Mouse (Mus musculus): ENCODE measurements around the gene Ldlrad3. TPM values are rescaled to one million over a fixed set of nuclear protein-coding genes. Genes with fewer than 3 reads are reported as not detected.
A peak's percentile ranks its signal among the peaks of the same experiment; 100 is the strongest.

Gene Ldlrad3
- polyA plus RNA-seq, 1 experiment from 2014 or later: 64.1 TPM

GRCm38 (mm10) chr2:102049866-102050550, 136.2 kb downstream of the Ldlrad3 start:
- no peak overlapping the region for H3K4me3 ChIP-seq
- H3K27ac ChIP-seq: no peak overlapping the region
- no peaks in the 10 kb centered on the region for H3K9me3 ChIP-seq (replicated peaks)
- no peak for DNase-seq (ENCODE audit: low spot score)
- H3K36me3 ChIP-seq: peaks cover 40% of the 10 kb centered on the region
- peaks cover 17% of the 10 kb centered on the region; the same call in 1 of the 2 replicates for H3K4me1 ChIP-seq
- H3K27me3 ChIP-seq (ENCODE audit: low read depth, poor library complexity, severe bottlenecking): no peaks in the 10 kb centered on the region
- 50% methylated on average over 10 of the region's 10 CpGs for WGBS

- no peak for DNase-seq (ENCODE audit: low spot score)
- H3K27me3 ChIP-seq (ENCODE audit: low read depth, poor library complexity, severe bottlenecking): no peaks in the 10 kb centered on the region
- no peak overlapping the region for H3K27ac ChIP-seq
- H3K4me1 ChIP-seq: peaks cover 17% of the 10 kb centered on the region; the same call in 1 of the 2 replicates
- H3K9me3 ChIP-seq (replicated peaks): no peaks in the 10 kb centered on the region
- 79% methylated on average over 16 of the region's 16 CpGs for WGBS
- H3K36me3 ChIP-seq: peaks cover 31% of the 10 kb centered on the region
- no peak overlapping the region for H3K4me3 ChIP-seq
These were observed 137.6 kb downstream of the Ldlrad3 start for GRCm38 (mm10) chr2:102048296-102049175.

- 94% methylated on average over 7 of the region's 7 CpGs for WGBS
- H3K4me3 ChIP-seq: no peak overlapping the region
- H3K4me1 ChIP-seq: peaks cover 17% of the 10 kb centered on the region; the same call in 1 of the 2 replicates
- peaks cover 22% of the 10 kb centered on the region for H3K36me3 ChIP-seq
- no peaks in the 10 kb centered on the region for H3K9me3 ChIP-seq (replicated peaks)
- no peak for DNase-seq (ENCODE audit: low spot score)
- H3K27ac ChIP-seq: no peak overlapping the region
- no peaks in the 10 kb centered on the region for H3K27me3 ChIP-seq (ENCODE audit: low read depth, poor library complexity, severe bottlenecking)
These were observed 139.7 kb downstream of the Ldlrad3 start for GRCm38 (mm10) chr2:102046481-102046880.

GRCm38 (mm10) chr2:102040456-102040855, 145.7 kb downstream of the Ldlrad3 start:
- Histone ChIP-seq H3K4me3 (no peak overlapping the region), H3K9me3 (replicated peaks) (no peaks in the 10 kb centered on the region), H3K27ac (no peak overlapping the region), H3K36me3 (no peaks in the 10 kb centered on the region), H3K4me1 (peaks cover 28% of the 10 kb centered on the region), H3K27me3 (ENCODE audit: low read depth, poor library complexity, severe bottlenecking) (no peaks in the 10 kb centered on the region)
- no peak for DNase-seq (ENCODE audit: low spot score)
- WGBS: 92% methylated on average over 5 of the region's 5 CpGs

- Histone ChIP-seq H3K36me3 (no peaks in the 10 kb centered on the region), H3K9me3 (replicated peaks) (no peaks in the 10 kb centered on the region), H3K27me3 (ENCODE audit: low read depth, poor library complexity, severe bottlenecking) (no peaks in the 10 kb centered on the region), H3K4me3 (no peak overlapping the region), H3K4me1 (peaks cover 28% of the 10 kb centered on the region), H3K27ac (no peak overlapping the region)
- DNase-seq (ENCODE audit: low spot score): no peak
- WGBS: 85% methylated on average over 2 of the region's 2 CpGs
These were observed 146.2 kb downstream of the Ldlrad3 start for GRCm38 (mm10) chr2:102040011-102040410.

- no peaks in the 10 kb centered on the region for H3K36me3 ChIP-seq
- H3K27ac ChIP-seq: no peak overlapping the region
- H3K4me1 ChIP-seq: peaks cover 32% of the 10 kb centered on the region
- 95% methylated on average over 7 of the region's 7 CpGs for WGBS
- no peak for DNase-seq (ENCODE audit: low spot score)
- H3K9me3 ChIP-seq (replicated peaks): no peaks in the 10 kb centered on the region
- H3K4me3 ChIP-seq: no peak overlapping the region
- no peaks in the 10 kb centered on the region for H3K27me3 ChIP-seq (ENCODE audit: low read depth, poor library complexity, severe bottlenecking)
These were observed 147.1 kb downstream of the Ldlrad3 start for GRCm38 (mm10) chr2:102038895-102039667.

- no peaks in the 10 kb centered on the region for H3K36me3 ChIP-seq
- peaks cover 32% of the 10 kb centered on the region for H3K4me1 ChIP-seq
- H3K27ac ChIP-seq: no peak overlapping the region
- no peak overlapping the region for H3K4me3 ChIP-seq
- no peak for DNase-seq (ENCODE audit: low spot score)
- no peaks in the 10 kb centered on the region for H3K27me3 ChIP-seq (ENCODE audit: low read depth, poor library complexity, severe bottlenecking)
- 61% methylated on average over 10 of the region's 10 CpGs for WGBS
- H3K9me3 ChIP-seq (replicated peaks): no peaks in the 10 kb centered on the region
These were observed 147.8 kb downstream of the Ldlrad3 start for GRCm38 (mm10) chr2:102038229-102038894.

GRCm38 (mm10) chr2:102036665-102037511, 149.3 kb downstream of the Ldlrad3 start:
- H3K36me3 ChIP-seq: no peaks in the 10 kb centered on the region
- H3K9me3 ChIP-seq (replicated peaks): no peaks in the 10 kb centered on the region
- H3K27ac ChIP-seq: peak overlapping the region; percentile 70
- peaks cover 32% of the 10 kb centered on the region for H3K4me1 ChIP-seq
- no peak for DNase-seq (ENCODE audit: low spot score)
- 71% methylated on average over 18 of the region's 18 CpGs for WGBS
- H3K4me3 ChIP-seq: no peak overlapping the region
- no peaks in the 10 kb centered on the region for H3K27me3 ChIP-seq (ENCODE audit: low read depth, poor library complexity, severe bottlenecking)

- DNase-seq (ENCODE audit: low spot score): no peak
- Histone ChIP-seq H3K9me3 (replicated peaks) (no peaks in the 10 kb centered on the region), H3K27ac (no peak overlapping the region), H3K4me1 (peaks cover 32% of the 10 kb centered on the region), H3K4me3 (no peak overlapping the region), H3K27me3 (ENCODE audit: low read depth, poor library complexity, severe bottlenecking) (no peaks in the 10 kb centered on the region), H3K36me3 (peaks cover 6% of the 10 kb centered on the region; the same call in 1 of the 2 replicates)
- WGBS: 83% methylated on average over 11 of the region's 11 CpGs
These were observed 151.7 kb downstream of the Ldlrad3 start for GRCm38 (mm10) chr2:102034513-102034879.

GRCm38 (mm10) chr2:102033818-102034512, 152.2 kb downstream of the Ldlrad3 start:
- Histone ChIP-seq H3K4me3 (no peak overlapping the region), H3K36me3 (peaks cover 6% of the 10 kb centered on the region; the same call in 1 of the 2 replicates), H3K27me3 (ENCODE audit: low read depth, poor library complexity, severe bottlenecking) (no peaks in the 10 kb centered on the region), H3K9me3 (replicated peaks) (no peaks in the 10 kb centered on the region), H3K27ac (no peak overlapping the region), H3K4me1 (peaks cover 27% of the 10 kb centered on the region)
- no peak for DNase-seq (ENCODE audit: low spot score)
- 81% methylated on average over 9 of the region's 9 CpGs for WGBS

- no peaks in the 10 kb centered on the region for H3K9me3 ChIP-seq (replicated peaks)
- H3K36me3 ChIP-seq: peaks cover 6% of the 10 kb centered on the region; the same call in 1 of the 2 replicates
- H3K4me1 ChIP-seq: peaks cover 18% of the 10 kb centered on the region
- 90% methylated on average over 9 of the region's 9 CpGs for WGBS
- no peaks in the 10 kb centered on the region for H3K27me3 ChIP-seq (ENCODE audit: low read depth, poor library complexity, severe bottlenecking)
- no peak overlapping the region for H3K4me3 ChIP-seq
- no peak for DNase-seq (ENCODE audit: low spot score)
- H3K27ac ChIP-seq: no peak overlapping the region
These were observed 153.4 kb downstream of the Ldlrad3 start for GRCm38 (mm10) chr2:102032713-102033343.
